In genomic region chr1:156610257-156610656, GRCm38 (mm10) we compare ENCODE assay signal across 14 mouse cellular contexts.
"Had no signal": no experiment of that assay in that cellular context is flagged by ENCODE, and none has a peak within 500 bp of the region (broad histone marks: within the 10 kb centered on the region; RNA-seq: fewer than 3 reads in every experiment).

No protein-coding gene starts in this region.

- H3K27me3 ChIP-seq: kidney, embryonic 15.5 days; limb, embryonic 15.5 days had no signal

- H3K36me3 ChIP-seq: kidney, embryonic 15.5 days; limb, embryonic 15.5 days; midbrain, embryonic 12.5 days had no signal

- ATAC-seq: inflammation-experienced regulatory T-cells, adult 6 months; lung, postnatal 0 days had no signal

- H3K27ac ChIP-seq: kidney, embryonic 15.5 days; limb, embryonic 15.5 days; midbrain, embryonic 12.5 days; stomach, postnatal 0 days had no signal

- H3K9ac ChIP-seq: kidney, embryonic 15.5 days; limb, embryonic 15.5 days; midbrain, embryonic 12.5 days had no signal

- DNase-seq: kidney, adult 11 months; kidney, postnatal 14 days; layer of hippocampus, postnatal 36 days; lung, adult 2 months; lung, postnatal 36 days; right cerebral cortex, adult 18-20 months; right cerebral cortex, postnatal 25 days; thymus, postnatal 14 days had no signal

- H3K4me3 ChIP-seq: kidney, embryonic 15.5 days; limb, embryonic 15.5 days; midbrain, embryonic 12.5 days had no signal

- H3K9me3 ChIP-seq: kidney, embryonic 15.5 days; limb, embryonic 15.5 days; midbrain, embryonic 12.5 days had no signal

- H3K4me2 ChIP-seq: kidney, embryonic 15.5 days; limb, embryonic 15.5 days; midbrain, embryonic 12.5 days had no signal
